Mouse (Mus musculus): ENCODE results near the gene Arfgef2. TPM values are rescaled to one million over a fixed set of nuclear protein-coding genes. Genes with fewer than 3 reads are reported as not detected.

Gene Arfgef2
- polyA plus RNA-seq, 1 experiment from 2014 or later: 6.3 TPM

GRCm38 (mm10) chr2:166818463-166819143 is 13.2 kb downstream of the Arfgef2 start:
- H3K4me1 ChIP-seq (ENCODE audit: control insufficient read depth, insufficient read depth, low read length): peaks cover 36% of the 10 kb centered on the region
- no peak overlapping the region for H3K4me2 ChIP-seq
- no peaks in the 10 kb centered on the region for H3K27me3 ChIP-seq (ENCODE audit: control insufficient read depth, insufficient read depth, low read length)
- 80% methylated on average over 9 of the region's 9 CpGs for WGBS (ENCODE audit: insufficient replicate concordance)
- no peaks in the 10 kb centered on the region for H3K36me3 ChIP-seq (ENCODE audit: control insufficient read depth, insufficient read depth, low read length)
- no peak overlapping the region for H3K27ac ChIP-seq (ENCODE audit: low read depth, low read length)
- H3K9ac ChIP-seq (ENCODE audit: low read depth, low read length): no peak overlapping the region
- no peaks in the 10 kb centered on the region for H3K9me3 ChIP-seq (replicated peaks; ENCODE audit: control insufficient read depth, low read length)
- H3K4me3 ChIP-seq (ENCODE audit: low read depth, low read length): no peak overlapping the region
- ATAC-seq (replicated peaks; ENCODE audit: insufficient number of reproducible peaks, low FRiP score, low TSS enrichment): no peak

- Histone ChIP-seq H3K36me3 (ENCODE audit: control insufficient read depth, insufficient read depth, low read length) (no peaks in the 10 kb centered on the region), H3K9me3 (replicated peaks; ENCODE audit: control insufficient read depth, low read length) (no peaks in the 10 kb centered on the region), H3K9ac (ENCODE audit: low read depth, low read length) (no peak overlapping the region), H3K4me3 (ENCODE audit: low read depth, low read length) (no peak overlapping the region), H3K4me1 (ENCODE audit: control insufficient read depth, insufficient read depth, low read length) (peaks cover 36% of the 10 kb centered on the region), H3K27me3 (ENCODE audit: control insufficient read depth, insufficient read depth, low read length) (no peaks in the 10 kb centered on the region), H3K4me2 (no peak overlapping the region), H3K27ac (ENCODE audit: low read depth, low read length) (no peak overlapping the region)
- 80% methylated on average over 8 of the region's 8 CpGs for WGBS (ENCODE audit: insufficient replicate concordance)
- ATAC-seq (replicated peaks; ENCODE audit: insufficient number of reproducible peaks, low FRiP score, low TSS enrichment): no peak
Observed at GRCm38 (mm10) chr2:166819849-166820248, 14.5 kb downstream of the Arfgef2 start.

- Histone ChIP-seq H3K4me1 (ENCODE audit: control insufficient read depth, insufficient read depth, low read length) (peaks cover 36% of the 10 kb centered on the region), H3K36me3 (ENCODE audit: control insufficient read depth, insufficient read depth, low read length) (no peaks in the 10 kb centered on the region), H3K4me2 (no peak overlapping the region), H3K27me3 (ENCODE audit: control insufficient read depth, insufficient read depth, low read length) (no peaks in the 10 kb centered on the region), H3K9me3 (replicated peaks; ENCODE audit: control insufficient read depth, low read length) (no peaks in the 10 kb centered on the region), H3K27ac (ENCODE audit: low read depth, low read length) (no peak overlapping the region), H3K9ac (ENCODE audit: low read depth, low read length) (no peak overlapping the region), H3K4me3 (ENCODE audit: low read depth, low read length) (no peak overlapping the region)
- 41% methylated on average over 2 of the region's 2 CpGs for WGBS (ENCODE audit: insufficient replicate concordance)
- ATAC-seq (replicated peaks; ENCODE audit: insufficient number of reproducible peaks, low FRiP score, low TSS enrichment): no peak
Observed at GRCm38 (mm10) chr2:166820844-166821243, 15.5 kb downstream of the Arfgef2 start.

- no peak for ATAC-seq (replicated peaks; ENCODE audit: insufficient number of reproducible peaks, low FRiP score, low TSS enrichment)
- H3K27ac ChIP-seq (ENCODE audit: low read depth, low read length): no peak overlapping the region
- 69% methylated on average over 3 of the region's 3 CpGs for WGBS (ENCODE audit: insufficient replicate concordance)
- H3K36me3 ChIP-seq (ENCODE audit: control insufficient read depth, insufficient read depth, low read length): no peaks in the 10 kb centered on the region
- no peak overlapping the region for H3K9ac ChIP-seq (ENCODE audit: low read depth, low read length)
- no peaks in the 10 kb centered on the region for H3K9me3 ChIP-seq (replicated peaks; ENCODE audit: control insufficient read depth, low read length)
- H3K4me1 ChIP-seq (ENCODE audit: control insufficient read depth, insufficient read depth, low read length): peaks cover 36% of the 10 kb centered on the region
- no peak overlapping the region for H3K4me2 ChIP-seq
- H3K4me3 ChIP-seq (ENCODE audit: low read depth, low read length): no peak overlapping the region
- no peaks in the 10 kb centered on the region for H3K27me3 ChIP-seq (ENCODE audit: control insufficient read depth, insufficient read depth, low read length)
Observed at GRCm38 (mm10) chr2:166821406-166821805, 16.0 kb downstream of the Arfgef2 start.

- H3K4me3 ChIP-seq (ENCODE audit: low read depth, low read length): no peak overlapping the region
- no peaks in the 10 kb centered on the region for H3K36me3 ChIP-seq (ENCODE audit: control insufficient read depth, insufficient read depth, low read length)
- peaks cover 36% of the 10 kb centered on the region for H3K4me1 ChIP-seq (ENCODE audit: control insufficient read depth, insufficient read depth, low read length)
- WGBS (ENCODE audit: insufficient replicate concordance): 50% methylated on average over 10 of the region's 10 CpGs
- no peaks in the 10 kb centered on the region for H3K27me3 ChIP-seq (ENCODE audit: control insufficient read depth, insufficient read depth, low read length)
- 0 out of 2 replicates have a peak, but pooled peaks have one; percentile 36 for ATAC-seq (replicated peaks; ENCODE audit: insufficient number of reproducible peaks, low FRiP score, low TSS enrichment)
- no peak overlapping the region for H3K27ac ChIP-seq (ENCODE audit: low read depth, low read length)
- no peaks in the 10 kb centered on the region for H3K9me3 ChIP-seq (replicated peaks; ENCODE audit: control insufficient read depth, low read length)
- H3K9ac ChIP-seq (ENCODE audit: low read depth, low read length): no peak overlapping the region
- no peak overlapping the region for H3K4me2 ChIP-seq
Observed at GRCm38 (mm10) chr2:166822119-166822826, 16.9 kb downstream of the Arfgef2 start.

GRCm38 (mm10) chr2:166822901-166823300 is 17.5 kb downstream of the Arfgef2 start:
- no peaks in the 10 kb centered on the region for H3K27me3 ChIP-seq (ENCODE audit: control insufficient read depth, insufficient read depth, low read length)
- H3K9ac ChIP-seq (ENCODE audit: low read depth, low read length): no peak overlapping the region
- no peak for ATAC-seq (replicated peaks; ENCODE audit: insufficient number of reproducible peaks, low FRiP score, low TSS enrichment)
- WGBS (ENCODE audit: insufficient replicate concordance): 73% methylated on average over 2 of the region's 2 CpGs
- no peaks in the 10 kb centered on the region for H3K9me3 ChIP-seq (replicated peaks; ENCODE audit: control insufficient read depth, low read length)
- H3K27ac ChIP-seq (ENCODE audit: low read depth, low read length): no peak overlapping the region
- H3K4me3 ChIP-seq (ENCODE audit: low read depth, low read length): no peak overlapping the region
- peaks cover 36% of the 10 kb centered on the region for H3K4me1 ChIP-seq (ENCODE audit: control insufficient read depth, insufficient read depth, low read length)
- H3K4me2 ChIP-seq: no peak overlapping the region
- no peaks in the 10 kb centered on the region; the same call in 1 of the 2 replicates for H3K36me3 ChIP-seq (ENCODE audit: control insufficient read depth, insufficient read depth, low read length)

- no peak overlapping the region for H3K4me3 ChIP-seq (ENCODE audit: low read depth, low read length)
- WGBS (ENCODE audit: insufficient replicate concordance): 80% methylated on average over 5 of the region's 5 CpGs
- H3K9me3 ChIP-seq (replicated peaks; ENCODE audit: control insufficient read depth, low read length): no peaks in the 10 kb centered on the region
- peaks cover 3% of the 10 kb centered on the region; the same call in 1 of the 2 replicates for H3K36me3 ChIP-seq (ENCODE audit: control insufficient read depth, insufficient read depth, low read length)
- no peak overlapping the region for H3K4me2 ChIP-seq
- no peak overlapping the region for H3K9ac ChIP-seq (ENCODE audit: low read depth, low read length)
- no peak for ATAC-seq (replicated peaks; ENCODE audit: insufficient number of reproducible peaks, low FRiP score, low TSS enrichment)
- H3K27me3 ChIP-seq (ENCODE audit: control insufficient read depth, insufficient read depth, low read length): no peaks in the 10 kb centered on the region
- no peak overlapping the region for H3K27ac ChIP-seq (ENCODE audit: low read depth, low read length)
- peaks cover 32% of the 10 kb centered on the region for H3K4me1 ChIP-seq (ENCODE audit: control insufficient read depth, insufficient read depth, low read length)
Observed at GRCm38 (mm10) chr2:166824386-166824785, 19.0 kb downstream of the Arfgef2 start.

- 90% methylated on average over 5 of the region's 5 CpGs for WGBS (ENCODE audit: insufficient replicate concordance)
Observed at GRCm38 (mm10) chr2:166824998-166825397, 19.6 kb downstream of the Arfgef2 start.

More at GRCm38 (mm10) chr2:166824998-166825397, 19.6 kb downstream of the Arfgef2 start:
- no peak overlapping the region for H3K27ac ChIP-seq (ENCODE audit: low read depth, low read length)
- H3K36me3 ChIP-seq (ENCODE audit: control insufficient read depth, insufficient read depth, low read length): peaks cover 3% of the 10 kb centered on the region; the same call in 1 of the 2 replicates
- no peak overlapping the region for H3K9ac ChIP-seq (ENCODE audit: low read depth, low read length)
- H3K27me3 ChIP-seq (ENCODE audit: control insufficient read depth, insufficient read depth, low read length): no peaks in the 10 kb centered on the region
- no peaks in the 10 kb centered on the region for H3K9me3 ChIP-seq (replicated peaks; ENCODE audit: control insufficient read depth, low read length)
- no peak overlapping the region for H3K4me2 ChIP-seq
- H3K4me3 ChIP-seq (ENCODE audit: low read depth, low read length): no peak overlapping the region
- ATAC-seq (replicated peaks; ENCODE audit: insufficient number of reproducible peaks, low FRiP score, low TSS enrichment): no peak
- peaks cover 27% of the 10 kb centered on the region for H3K4me1 ChIP-seq (ENCODE audit: control insufficient read depth, insufficient read depth, low read length)
